Mouse (Mus musculus): Measurements from ENCODE around the gene A430078G23Rik. TPM values are rescaled to one million over a fixed set of nuclear protein-coding genes. Genes with fewer than 3 reads are reported as not detected.

Gene A430078G23Rik
- polyA plus RNA-seq, 1 experiment = 28.3 TPM

DNA sequence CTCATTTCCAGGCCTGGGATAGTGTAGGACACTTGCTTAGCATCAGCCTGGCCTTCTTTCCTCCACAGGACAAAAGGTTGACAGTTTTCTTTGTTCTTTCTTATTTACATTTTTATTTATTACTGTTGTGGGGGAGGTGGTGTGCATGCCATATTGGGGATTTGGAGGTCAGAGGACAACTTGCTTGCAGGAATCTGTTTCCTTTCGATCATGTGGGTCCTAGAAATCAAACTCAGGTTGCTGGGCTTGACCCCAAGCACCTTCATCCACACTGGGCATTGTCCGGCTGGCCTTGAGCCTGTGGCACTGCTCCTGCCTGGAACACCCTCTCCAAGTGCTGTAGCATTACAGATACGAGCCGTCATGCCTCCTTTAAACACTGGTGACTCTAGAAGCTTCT lies 63.6 kb downstream of the A430078G23Rik start:
- WGBS = 93% methylated on average over 4 of the region's 4 CpGs
- DNase-seq (ENCODE audit: low read depth in 1 of 2, low spot score in 2 of 2) = no peak
- Histone ChIP-seq H3K27me3 (ENCODE audit: control insufficient read depth, insufficient read depth, low read length) (no peaks in the 10 kb centered on the region), H3K27ac (ENCODE audit: insufficient read depth, low read length) (no peak overlapping the region), H3K36me3 (ENCODE audit: control insufficient read depth, insufficient read depth, low read length) (peaks cover 43% of the 10 kb centered on the region), H3K4me1 (ENCODE audit: control insufficient read depth, insufficient read depth, insufficient read length) (no peaks in the 10 kb centered on the region), H3K4me3 (ENCODE audit: extremely low read depth, insufficient read depth, insufficient read length) (no peak overlapping the region)
- no peak for TF ChIP-seq CTCF (IDR thresholded peaks at IDR 0.05; ENCODE audit: extremely low read depth, insufficient read depth, insufficient read length, insufficient replicate concordance)
- no peak for TF ChIP-seq POLR2A (IDR thresholded peaks at IDR 0.05; ENCODE audit: low read depth, low read length)

DNA sequence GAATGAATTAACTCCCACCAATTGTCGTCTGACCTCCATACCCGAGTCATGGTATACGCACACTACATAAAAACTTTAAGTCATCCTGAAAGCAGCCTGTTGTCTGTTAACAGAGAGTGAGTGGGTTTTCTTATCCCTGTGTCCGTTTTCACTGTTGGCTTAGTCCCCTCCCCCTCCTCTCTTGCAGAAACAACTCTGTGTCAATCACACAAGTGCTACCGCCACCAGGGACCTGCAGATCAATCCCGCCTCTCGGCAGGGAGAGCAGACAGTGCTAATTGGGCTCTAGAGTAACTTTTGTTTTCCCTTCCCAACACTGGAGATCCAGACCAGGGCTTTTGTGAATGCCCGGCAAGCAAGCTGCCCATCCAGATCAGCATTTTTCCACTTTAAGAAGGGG lies 64.2 kb downstream of the A430078G23Rik start:
- no peak for TF ChIP-seq CTCF (IDR thresholded peaks at IDR 0.05; ENCODE audit: extremely low read depth, insufficient read depth, insufficient read length, insufficient replicate concordance)
- TF ChIP-seq POLR2A (IDR thresholded peaks at IDR 0.05; ENCODE audit: low read depth, low read length) = no peak
- 75% methylated on average over 8 of the region's 8 CpGs for WGBS
- no peak for DNase-seq (ENCODE audit: low read depth in 1 of 2, low spot score in 2 of 2)
- H3K27me3 ChIP-seq (ENCODE audit: control insufficient read depth, insufficient read depth, low read length) = no peaks in the 10 kb centered on the region
- H3K36me3 ChIP-seq (ENCODE audit: control insufficient read depth, insufficient read depth, low read length) = peaks cover 39% of the 10 kb centered on the region
- no peaks in the 10 kb centered on the region for H3K4me1 ChIP-seq (ENCODE audit: control insufficient read depth, insufficient read depth, insufficient read length)
- no peak overlapping the region for H3K4me3 ChIP-seq (ENCODE audit: extremely low read depth, insufficient read depth, insufficient read length)
- H3K27ac ChIP-seq (ENCODE audit: insufficient read depth, low read length) = no peak overlapping the region

DNA sequence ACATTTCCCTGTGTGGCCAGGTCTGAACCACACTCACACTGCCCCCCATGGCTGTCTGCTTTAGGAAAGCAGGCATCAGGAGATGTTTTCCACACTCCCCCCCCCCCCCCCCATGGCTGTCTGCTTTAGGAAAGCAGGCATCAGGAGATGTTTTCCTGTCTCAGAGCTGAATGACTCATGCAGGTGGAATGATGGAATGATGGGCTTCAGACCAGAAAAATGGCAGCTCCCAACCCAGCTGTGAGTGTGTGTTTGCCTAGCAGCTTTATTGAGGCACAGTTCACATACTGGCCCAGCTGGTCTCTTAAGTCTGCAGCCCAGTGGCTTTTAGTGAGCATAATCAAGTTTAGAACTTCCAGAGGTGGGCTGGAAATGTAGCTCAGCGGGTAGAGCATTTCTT lies 64.9 kb downstream of the A430078G23Rik start:
- no peak overlapping the region for H3K27ac ChIP-seq (ENCODE audit: insufficient read depth, low read length)
- no peaks in the 10 kb centered on the region for H3K27me3 ChIP-seq (ENCODE audit: control insufficient read depth, insufficient read depth, low read length)
- peaks cover 37% of the 10 kb centered on the region for H3K36me3 ChIP-seq (ENCODE audit: control insufficient read depth, insufficient read depth, low read length)
- no peaks in the 10 kb centered on the region for H3K4me1 ChIP-seq (ENCODE audit: control insufficient read depth, insufficient read depth, insufficient read length)
- DNase-seq (ENCODE audit: low read depth in 1 of 2, low spot score in 2 of 2) = no peak
- TF ChIP-seq CTCF (IDR thresholded peaks at IDR 0.05; ENCODE audit: extremely low read depth, insufficient read depth, insufficient read length, insufficient replicate concordance) = no peak
- no peak for TF ChIP-seq POLR2A (IDR thresholded peaks at IDR 0.05; ENCODE audit: low read depth, low read length)
- WGBS = 95% methylated on average over 1 of the region's 1 CpGs
- no peak overlapping the region for H3K4me3 ChIP-seq (ENCODE audit: extremely low read depth, insufficient read depth, insufficient read length)

DNA sequence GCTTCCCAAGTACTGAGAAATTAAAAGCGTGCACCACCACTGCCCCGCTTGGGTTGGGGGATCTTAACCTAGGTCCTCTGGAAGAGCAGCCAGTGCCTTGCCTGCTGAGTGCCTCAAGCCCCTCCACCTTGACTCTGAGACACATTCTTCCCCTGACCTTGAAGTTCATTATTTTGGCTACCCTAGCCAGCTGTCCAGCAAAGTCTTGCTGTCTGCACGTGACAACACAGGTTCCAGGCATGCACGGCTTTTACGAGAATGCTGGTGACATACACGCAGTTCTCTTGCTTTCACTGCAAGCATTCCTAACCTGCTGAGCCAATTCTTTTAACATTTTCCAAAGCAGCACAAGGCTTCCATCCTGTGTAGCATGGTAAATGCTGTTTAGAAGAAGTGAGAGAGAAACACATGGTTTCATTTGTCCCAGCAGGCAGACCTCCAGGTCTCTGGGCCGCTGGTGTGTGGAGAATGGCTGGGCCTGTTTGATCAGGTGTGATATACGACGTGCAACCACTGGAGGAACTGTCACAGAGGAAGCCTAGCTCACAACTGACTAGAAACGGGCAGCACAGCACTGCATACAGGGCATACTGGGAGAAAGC lies 67.0 kb downstream of the A430078G23Rik start:
- Histone ChIP-seq H3K4me3 (ENCODE audit: extremely low read depth, insufficient read depth, insufficient read length) (no peak overlapping the region), H3K4me1 (ENCODE audit: control insufficient read depth, insufficient read depth, insufficient read length) (no peaks in the 10 kb centered on the region), H3K27me3 (ENCODE audit: control insufficient read depth, insufficient read depth, low read length) (no peaks in the 10 kb centered on the region), H3K36me3 (ENCODE audit: control insufficient read depth, insufficient read depth, low read length) (peaks cover 38% of the 10 kb centered on the region), H3K27ac (ENCODE audit: insufficient read depth, low read length) (no peak overlapping the region)
- no peak for TF ChIP-seq CTCF (IDR thresholded peaks at IDR 0.05; ENCODE audit: extremely low read depth, insufficient read depth, insufficient read length, insufficient replicate concordance)
- TF ChIP-seq POLR2A (IDR thresholded peaks at IDR 0.05; ENCODE audit: low read depth, low read length) = no peak
- DNase-seq (ENCODE audit: low read depth in 1 of 2, low spot score in 2 of 2) = no peak
- 85% methylated on average over 10 of the region's 10 CpGs for WGBS

DNA sequence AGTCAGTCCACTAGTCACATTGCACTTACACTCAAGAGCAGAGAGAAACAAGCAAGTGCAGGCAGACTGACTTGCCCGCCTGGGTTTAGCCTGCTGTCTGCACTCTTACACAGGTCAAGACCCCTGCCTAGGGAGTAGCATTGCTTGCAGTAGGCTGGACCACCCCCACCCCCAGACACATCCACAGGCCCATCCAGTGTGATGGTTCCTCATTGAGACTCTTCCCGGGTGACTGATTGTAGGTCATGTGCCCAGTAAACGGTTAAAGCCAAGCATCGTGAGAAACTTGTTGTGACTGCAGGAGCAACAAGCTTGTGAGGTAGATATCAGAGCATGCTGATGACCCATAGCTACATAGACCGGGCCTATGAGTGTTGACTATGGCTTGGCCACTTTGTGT lies 68.3 kb downstream of the A430078G23Rik start:
- no peaks in the 10 kb centered on the region for H3K27me3 ChIP-seq (ENCODE audit: control insufficient read depth, insufficient read depth, low read length)
- no peaks in the 10 kb centered on the region for H3K4me1 ChIP-seq (ENCODE audit: control insufficient read depth, insufficient read depth, insufficient read length)
- WGBS = 88% methylated on average over 5 of the region's 5 CpGs
- H3K4me3 ChIP-seq (ENCODE audit: extremely low read depth, insufficient read depth, insufficient read length) = no peak overlapping the region
- TF ChIP-seq POLR2A (IDR thresholded peaks at IDR 0.05; ENCODE audit: low read depth, low read length) = no peak
- TF ChIP-seq CTCF (IDR thresholded peaks at IDR 0.05; ENCODE audit: extremely low read depth, insufficient read depth, insufficient read length, insufficient replicate concordance) = no peak
- no peak for DNase-seq (ENCODE audit: low read depth in 1 of 2, low spot score in 2 of 2)
- H3K36me3 ChIP-seq (ENCODE audit: control insufficient read depth, insufficient read depth, low read length) = peaks cover 44% of the 10 kb centered on the region
- no peak overlapping the region for H3K27ac ChIP-seq (ENCODE audit: insufficient read depth, low read length)

DNA sequence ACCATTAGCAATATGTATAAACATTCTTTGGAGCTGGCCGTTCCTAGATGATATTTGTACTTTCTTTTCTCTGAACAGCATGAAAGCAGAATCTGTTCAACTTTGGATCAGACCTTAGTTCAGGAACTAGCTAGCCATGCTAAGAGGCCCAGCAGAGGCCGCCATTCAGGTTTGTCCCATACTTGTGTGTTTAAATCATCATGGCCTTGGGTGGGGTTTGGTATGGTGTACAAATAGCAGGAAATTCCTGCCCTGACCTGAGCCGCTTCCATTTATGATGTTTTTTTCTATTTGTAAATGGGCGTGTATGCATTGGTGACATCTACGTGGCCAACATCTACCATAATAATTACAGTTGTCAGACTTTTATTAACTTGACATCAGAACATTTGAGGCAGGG lies 72.0 kb downstream of the A430078G23Rik start:
- H3K4me3 ChIP-seq (ENCODE audit: extremely low read depth, insufficient read depth, insufficient read length) = no peak overlapping the region
- H3K4me1 ChIP-seq (ENCODE audit: control insufficient read depth, insufficient read depth, insufficient read length) = no peaks in the 10 kb centered on the region
- DNase-seq (ENCODE audit: low read depth in 1 of 2, low spot score in 2 of 2) = no peak
- WGBS = 89% methylated on average over 5 of the region's 5 CpGs
- no peak for TF ChIP-seq POLR2A (IDR thresholded peaks at IDR 0.05; ENCODE audit: low read depth, low read length)
- TF ChIP-seq CTCF (IDR thresholded peaks at IDR 0.05; ENCODE audit: extremely low read depth, insufficient read depth, insufficient read length, insufficient replicate concordance) = no peak
- no peaks in the 10 kb centered on the region for H3K27me3 ChIP-seq (ENCODE audit: control insufficient read depth, insufficient read depth, low read length)
- no peak overlapping the region for H3K27ac ChIP-seq (ENCODE audit: insufficient read depth, low read length)
- peaks cover 53% of the 10 kb centered on the region for H3K36me3 ChIP-seq (ENCODE audit: control insufficient read depth, insufficient read depth, low read length)

DNA sequence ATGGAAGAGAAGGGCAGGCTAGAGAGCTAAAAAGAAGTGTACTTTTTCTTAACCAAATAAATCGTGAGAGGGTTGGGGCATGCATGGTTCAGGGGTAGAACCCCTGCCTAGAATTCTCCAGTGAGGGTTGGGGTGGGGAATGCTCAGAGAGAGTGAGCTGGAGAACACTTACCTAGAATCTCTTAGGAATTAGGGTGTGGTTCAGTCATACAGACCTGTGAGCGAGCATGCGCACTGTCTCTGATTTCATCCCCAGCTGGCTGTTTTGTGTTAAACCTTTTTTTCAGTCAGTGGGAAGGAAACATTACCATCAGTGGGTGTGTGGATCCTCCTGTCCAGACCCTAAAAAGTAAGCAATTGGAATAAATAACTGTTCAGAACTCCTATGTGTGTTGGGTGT lies 73.0 kb downstream of the A430078G23Rik start:
- Histone ChIP-seq H3K27ac (ENCODE audit: insufficient read depth, low read length) (no peak overlapping the region), H3K27me3 (ENCODE audit: control insufficient read depth, insufficient read depth, low read length) (no peaks in the 10 kb centered on the region), H3K36me3 (ENCODE audit: control insufficient read depth, insufficient read depth, low read length) (peaks cover 58% of the 10 kb centered on the region), H3K4me1 (ENCODE audit: control insufficient read depth, insufficient read depth, insufficient read length) (no peaks in the 10 kb centered on the region), H3K4me3 (ENCODE audit: extremely low read depth, insufficient read depth, insufficient read length) (no peak overlapping the region)
- 93% methylated on average over 3 of the region's 3 CpGs for WGBS
- TF ChIP-seq CTCF (IDR thresholded peaks at IDR 0.05; ENCODE audit: extremely low read depth, insufficient read depth, insufficient read length, insufficient replicate concordance) = no peak
- no peak for TF ChIP-seq POLR2A (IDR thresholded peaks at IDR 0.05; ENCODE audit: low read depth, low read length)
- DNase-seq (ENCODE audit: low read depth in 1 of 2, low spot score in 2 of 2) = no peak
